Mouse (Mus musculus): ENCODE results near the gene Gm10518. TPM values are rescaled to one million over a fixed set of nuclear protein-coding genes. Genes with fewer than 3 reads are reported as not detected.
A peak's percentile ranks its signal among the peaks of the same experiment; 100 is the strongest.
"Not testable (repeated sequence)": the region's sequence is repeated elsewhere in the genome, so short reads cannot be mapped to it uniquely, and the experiment has no call there.

Gm10518 gene
- polyA plus RNA-seq, 1 experiment from 2014 or later, result 0.21 TPM

DNA sequence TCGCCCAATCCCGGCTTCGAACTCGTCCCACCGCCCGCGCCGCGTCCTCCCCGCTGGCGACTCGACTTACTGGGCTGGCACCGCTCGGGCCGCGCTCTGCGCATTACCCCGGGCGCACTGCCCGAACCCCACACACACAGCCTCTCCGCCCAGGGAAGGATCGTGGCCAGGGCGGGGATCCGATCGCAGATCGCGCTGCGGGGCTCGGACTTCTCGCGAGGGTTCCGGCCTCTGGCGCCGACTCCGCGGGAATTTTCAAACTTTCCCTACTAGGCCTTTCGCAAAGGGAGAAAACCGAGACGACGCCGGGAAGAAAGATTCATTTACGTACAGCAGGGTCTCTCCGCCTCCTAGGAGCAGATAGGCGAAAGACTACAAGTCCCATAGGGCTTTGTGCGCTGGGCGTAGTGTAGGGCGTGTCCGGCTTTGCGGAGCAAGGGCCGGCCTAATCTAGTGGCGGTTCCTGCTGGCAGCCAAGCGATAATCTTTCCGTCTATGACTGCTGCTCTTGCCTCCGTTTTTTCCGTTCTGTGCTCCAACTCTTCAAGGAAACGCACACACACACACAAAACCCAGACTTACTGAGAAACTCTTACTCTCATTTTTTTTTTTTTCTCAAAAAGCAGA is 450 bp downstream of the Gm10518 start, which contains the start of gene Ahctf1:
Gene Ahctf1, minus strand, starts transcription at position 168 of the 627 bp plus-strand sequence.
- Histone ChIP-seq H3K4me2 (ENCODE audit: low read depth, low read length) (peak within 1 kb of the TSS; percentile 62), H3K4me1 (ENCODE audit: control insufficient read depth, insufficient read depth, low read length) (peaks cover 8% of the 10 kb centered on the region), H3K27ac (ENCODE audit: low read depth, low read length) (peak within 1 kb of the TSS; percentile 93), H3K27me3 (ENCODE audit: control insufficient read depth, insufficient read depth, low read length) (no peaks in the 10 kb centered on the region), H3K4me3 (ENCODE audit: low read depth, low read length) (peak within 1 kb of the TSS; percentile 96), H3K36me3 (ENCODE audit: control insufficient read depth, insufficient read depth, low read length) (no peaks in the 10 kb centered on the region), H3K9me3 (ENCODE audit: control insufficient read depth, low read length) (no peaks in the 10 kb centered on the region), H3K9ac (replicated peaks; ENCODE audit: low read depth, low read length) (peak within 1 kb of the TSS; percentile 93)
- ATAC-seq (ENCODE audit: low read depth), result peak; percentile 99
- under 1% methylated on average over 47 of the region's 56 CpGs for WGBS

DNA sequence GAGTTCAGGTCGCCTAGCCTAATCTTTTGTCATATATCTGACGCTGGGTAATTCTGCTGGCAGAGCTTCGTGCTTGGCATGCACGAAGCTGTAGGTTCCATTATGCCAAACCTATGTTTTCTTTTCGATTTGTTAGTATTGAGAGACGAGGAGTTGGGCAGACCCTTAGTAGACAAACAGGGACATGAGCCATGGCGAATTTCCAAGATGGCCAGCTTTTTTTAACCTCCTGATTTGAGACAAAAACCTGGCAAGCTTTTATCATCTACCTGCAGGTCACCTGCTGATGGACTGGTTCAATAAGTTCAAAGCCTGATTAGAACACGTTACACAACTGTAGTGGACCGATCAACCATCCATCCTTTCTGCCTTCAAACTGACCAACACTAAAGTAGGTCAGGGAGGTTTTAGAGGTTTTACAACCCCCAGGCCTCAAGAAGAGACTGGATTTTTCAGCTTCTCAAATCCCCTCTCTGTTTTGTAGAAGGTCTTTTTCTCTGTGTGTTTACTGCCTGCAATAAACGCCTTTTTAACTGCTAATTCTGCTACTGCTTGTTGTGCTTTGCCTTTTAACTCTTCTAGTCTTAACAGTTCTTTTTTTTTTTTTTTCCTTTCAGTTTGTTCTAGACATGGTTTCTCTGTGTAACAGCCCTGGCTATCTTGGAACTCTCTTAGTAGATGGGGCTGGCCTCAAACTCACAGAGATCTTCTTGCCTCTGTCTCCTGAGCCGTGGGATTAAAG is 1.1 kb downstream of the Gm10518 start:
- no peak for ATAC-seq (ENCODE audit: low read depth)
- Histone ChIP-seq H3K27ac (ENCODE audit: low read depth, low read length) (peak overlapping the region; percentile 93), H3K4me1 (ENCODE audit: control insufficient read depth, insufficient read depth, low read length) (peaks cover 8% of the 10 kb centered on the region), H3K9me3 (ENCODE audit: control insufficient read depth, low read length) (no peaks in the 10 kb centered on the region), H3K4me2 (ENCODE audit: low read depth, low read length) (peak overlapping the region; percentile 62), H3K4me3 (ENCODE audit: low read depth, low read length) (peak overlapping the region; percentile 96), H3K36me3 (ENCODE audit: control insufficient read depth, insufficient read depth, low read length) (no peaks in the 10 kb centered on the region), H3K9ac (replicated peaks; ENCODE audit: low read depth, low read length) (peak overlapping the region; percentile 43; the same call in 1 of the 2 replicates), H3K27me3 (ENCODE audit: control insufficient read depth, insufficient read depth, low read length) (no peaks in the 10 kb centered on the region)
- WGBS, result 20% methylated on average over 11 of the region's 11 CpGs

DNA sequence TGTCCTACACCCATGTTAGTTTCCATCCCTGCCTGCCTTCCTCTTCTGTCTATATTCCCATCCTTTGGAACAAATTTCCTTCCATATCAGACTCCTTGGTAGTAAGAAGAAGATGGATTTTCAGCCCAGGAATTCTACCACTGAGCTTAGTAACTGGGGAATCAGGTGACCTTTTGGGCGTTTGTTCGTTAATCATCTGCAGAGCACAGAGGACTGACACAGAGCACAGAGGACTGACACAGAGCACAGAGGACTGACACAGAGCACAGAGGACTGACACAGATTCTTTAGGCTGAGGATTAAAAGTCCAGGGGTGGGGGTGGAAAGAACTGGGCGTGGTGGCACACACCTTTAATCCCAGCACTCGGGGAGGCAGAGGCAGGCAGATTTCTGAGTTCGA is 2.6 kb downstream of the Gm10518 start:
- no peak overlapping the region for H3K4me3 ChIP-seq (ENCODE audit: low read depth, low read length)
- H3K4me1 ChIP-seq (ENCODE audit: control insufficient read depth, insufficient read depth, low read length), result peaks cover 8% of the 10 kb centered on the region
- H3K27me3 ChIP-seq (ENCODE audit: control insufficient read depth, insufficient read depth, low read length), result no peaks in the 10 kb centered on the region
- H3K36me3 ChIP-seq (ENCODE audit: control insufficient read depth, insufficient read depth, low read length), result no peaks in the 10 kb centered on the region
- no peaks in the 10 kb centered on the region for H3K9me3 ChIP-seq (ENCODE audit: control insufficient read depth, low read length)
- H3K27ac ChIP-seq (ENCODE audit: low read depth, low read length), result no peak overlapping the region
- H3K9ac ChIP-seq (replicated peaks; ENCODE audit: low read depth, low read length), result no peak overlapping the region
- H3K4me2 ChIP-seq (ENCODE audit: low read depth, low read length), result no peak overlapping the region
- no peak for ATAC-seq (ENCODE audit: low read depth)
- WGBS, result 92% methylated on average over 5 of the region's 5 CpGs

DNA sequence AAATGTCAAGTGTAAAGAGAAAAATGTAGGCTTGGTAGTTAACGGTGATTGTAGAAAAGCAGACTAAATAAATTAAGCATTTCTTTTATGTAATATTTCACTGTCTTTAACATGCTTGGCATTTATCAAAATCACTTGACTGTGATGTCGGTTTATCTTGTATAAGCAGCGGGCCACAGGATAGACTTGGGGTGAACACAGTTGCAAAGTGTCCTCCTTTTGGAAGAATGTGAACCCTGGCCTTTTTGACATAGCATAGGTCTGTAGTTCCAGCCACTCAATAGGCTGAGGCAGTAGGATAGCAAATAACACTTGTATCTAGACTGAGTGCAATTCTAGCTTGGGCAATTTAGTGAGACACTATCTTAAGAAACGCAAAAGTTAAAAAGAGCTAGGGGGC is 4.3 kb downstream of the Gm10518 start:
- Histone ChIP-seq H3K27ac (ENCODE audit: low read depth, low read length) (no peak overlapping the region), H3K27me3 (ENCODE audit: control insufficient read depth, insufficient read depth, low read length) (no peaks in the 10 kb centered on the region), H3K4me1 (ENCODE audit: control insufficient read depth, insufficient read depth, low read length) (no peaks in the 10 kb centered on the region; the same call in 1 of the 2 replicates), H3K4me2 (ENCODE audit: low read depth, low read length) (no peak overlapping the region), H3K9me3 (ENCODE audit: control insufficient read depth, low read length) (no peaks in the 10 kb centered on the region), H3K4me3 (ENCODE audit: low read depth, low read length) (no peak overlapping the region), H3K9ac (replicated peaks; ENCODE audit: low read depth, low read length) (no peak overlapping the region), H3K36me3 (ENCODE audit: control insufficient read depth, insufficient read depth, low read length) (no peaks in the 10 kb centered on the region)
- WGBS, result 87% methylated on average over 4 of the region's 4 CpGs
- ATAC-seq (ENCODE audit: low read depth), result no peak

DNA sequence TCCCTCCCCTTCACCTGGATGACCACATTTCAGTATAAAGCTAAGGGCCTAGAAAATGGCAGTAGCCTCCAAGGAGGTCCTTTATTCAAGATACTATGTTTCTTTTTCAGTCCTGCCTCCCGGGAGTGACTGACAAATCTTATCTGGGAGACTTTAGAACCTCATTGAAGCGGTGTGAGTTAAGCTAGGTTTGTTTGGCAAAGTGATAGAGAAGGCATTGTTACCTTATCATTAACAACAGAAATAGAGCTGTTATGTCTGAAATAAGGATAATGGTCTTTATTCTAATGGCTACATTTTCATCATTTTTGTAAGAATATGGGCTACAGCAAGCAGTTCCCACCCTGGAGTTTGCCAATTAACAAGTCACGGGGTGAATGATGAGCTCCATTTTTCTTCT is 5.1 kb downstream of the Gm10518 start:
- 91% methylated on average over 3 of the region's 3 CpGs for WGBS
- H3K36me3 ChIP-seq (ENCODE audit: control insufficient read depth, insufficient read depth, low read length), result no peaks in the 10 kb centered on the region
- no peak for ATAC-seq (ENCODE audit: low read depth)
- no peaks in the 10 kb centered on the region for H3K4me1 ChIP-seq (ENCODE audit: control insufficient read depth, insufficient read depth, low read length)
- no peaks in the 10 kb centered on the region for H3K9me3 ChIP-seq (ENCODE audit: control insufficient read depth, low read length)
- H3K9ac ChIP-seq (replicated peaks; ENCODE audit: low read depth, low read length), result no peak overlapping the region
- no peak overlapping the region for H3K4me3 ChIP-seq (ENCODE audit: low read depth, low read length)
- no peaks in the 10 kb centered on the region for H3K27me3 ChIP-seq (ENCODE audit: control insufficient read depth, insufficient read depth, low read length)
- H3K4me2 ChIP-seq (ENCODE audit: low read depth, low read length), result no peak overlapping the region
- H3K27ac ChIP-seq (ENCODE audit: low read depth, low read length), result no peak overlapping the region

DNA sequence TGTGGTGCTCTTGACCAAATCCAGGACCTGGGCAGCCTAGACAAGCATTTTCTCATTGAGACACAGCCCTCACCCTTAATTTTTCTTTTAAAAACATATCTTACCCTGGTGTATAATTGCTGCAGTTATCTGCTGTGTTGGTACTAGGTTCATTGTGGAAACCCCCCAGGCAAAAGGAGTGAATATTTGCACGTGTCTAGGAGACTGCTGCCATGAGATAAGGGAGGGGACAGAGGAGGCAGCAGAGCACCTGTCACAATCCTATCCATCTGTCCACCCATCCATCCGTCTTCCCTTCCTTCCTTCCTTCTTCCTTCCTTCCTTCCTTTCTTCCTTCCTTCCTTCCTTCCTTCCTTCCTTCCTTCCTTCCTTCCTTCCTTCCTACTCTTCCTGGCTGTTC is 10.2 kb downstream of the Gm10518 start:
- no peaks in the 10 kb centered on the region for H3K27me3 ChIP-seq (ENCODE audit: control insufficient read depth, insufficient read depth, low read length)
- no peak overlapping the region for H3K4me2 ChIP-seq (ENCODE audit: low read depth, low read length)
- H3K36me3 ChIP-seq (ENCODE audit: control insufficient read depth, insufficient read depth, low read length), result no peaks in the 10 kb centered on the region
- H3K9me3 ChIP-seq (ENCODE audit: control insufficient read depth, low read length), result no peaks in the 10 kb centered on the region
- H3K27ac ChIP-seq (ENCODE audit: low read depth, low read length), result no peak overlapping the region
- H3K9ac ChIP-seq (replicated peaks; ENCODE audit: low read depth, low read length), result no peak overlapping the region
- H3K4me1 ChIP-seq (ENCODE audit: control insufficient read depth, insufficient read depth, low read length), result no peaks in the 10 kb centered on the region
- 63% methylated on average over 2 of the region's 2 CpGs for WGBS
- ATAC-seq (ENCODE audit: low read depth), result no peak
- no peak overlapping the region for H3K4me3 ChIP-seq (ENCODE audit: low read depth, low read length)

DNA sequence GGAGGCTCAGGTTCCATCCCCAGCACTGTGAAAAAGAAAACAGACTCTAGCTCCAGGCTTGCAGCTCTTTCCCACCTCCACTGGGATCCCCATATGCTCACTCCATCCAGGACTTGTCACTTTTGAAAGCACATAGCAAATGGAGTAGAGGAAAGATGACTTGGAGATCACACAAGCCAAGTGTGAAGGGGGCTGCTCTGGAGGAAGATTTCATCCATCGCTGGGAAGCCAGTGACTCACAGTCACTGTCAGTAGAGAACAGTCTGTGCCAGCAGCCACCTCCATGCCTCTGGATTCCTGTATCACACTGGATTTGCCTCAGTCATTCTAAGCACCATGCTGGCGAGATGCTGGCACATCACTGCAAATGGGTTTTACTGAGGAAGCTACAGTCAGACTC is 11.4 kb downstream of the Gm10518 start:
- 80% methylated on average over 2 of the region's 2 CpGs for WGBS
- H3K27me3 ChIP-seq (ENCODE audit: control insufficient read depth, insufficient read depth, low read length), result no peaks in the 10 kb centered on the region
- no peaks in the 10 kb centered on the region for H3K4me1 ChIP-seq (ENCODE audit: control insufficient read depth, insufficient read depth, low read length)
- no peak overlapping the region for H3K9ac ChIP-seq (replicated peaks; ENCODE audit: low read depth, low read length)
- no peak overlapping the region for H3K4me2 ChIP-seq (ENCODE audit: low read depth, low read length)
- no peak overlapping the region for H3K4me3 ChIP-seq (ENCODE audit: low read depth, low read length)
- no peak for ATAC-seq (ENCODE audit: low read depth)
- no peaks in the 10 kb centered on the region for H3K9me3 ChIP-seq (ENCODE audit: control insufficient read depth, low read length)
- H3K36me3 ChIP-seq (ENCODE audit: control insufficient read depth, insufficient read depth, low read length), result no peaks in the 10 kb centered on the region
- no peak overlapping the region for H3K27ac ChIP-seq (ENCODE audit: low read depth, low read length)

DNA sequence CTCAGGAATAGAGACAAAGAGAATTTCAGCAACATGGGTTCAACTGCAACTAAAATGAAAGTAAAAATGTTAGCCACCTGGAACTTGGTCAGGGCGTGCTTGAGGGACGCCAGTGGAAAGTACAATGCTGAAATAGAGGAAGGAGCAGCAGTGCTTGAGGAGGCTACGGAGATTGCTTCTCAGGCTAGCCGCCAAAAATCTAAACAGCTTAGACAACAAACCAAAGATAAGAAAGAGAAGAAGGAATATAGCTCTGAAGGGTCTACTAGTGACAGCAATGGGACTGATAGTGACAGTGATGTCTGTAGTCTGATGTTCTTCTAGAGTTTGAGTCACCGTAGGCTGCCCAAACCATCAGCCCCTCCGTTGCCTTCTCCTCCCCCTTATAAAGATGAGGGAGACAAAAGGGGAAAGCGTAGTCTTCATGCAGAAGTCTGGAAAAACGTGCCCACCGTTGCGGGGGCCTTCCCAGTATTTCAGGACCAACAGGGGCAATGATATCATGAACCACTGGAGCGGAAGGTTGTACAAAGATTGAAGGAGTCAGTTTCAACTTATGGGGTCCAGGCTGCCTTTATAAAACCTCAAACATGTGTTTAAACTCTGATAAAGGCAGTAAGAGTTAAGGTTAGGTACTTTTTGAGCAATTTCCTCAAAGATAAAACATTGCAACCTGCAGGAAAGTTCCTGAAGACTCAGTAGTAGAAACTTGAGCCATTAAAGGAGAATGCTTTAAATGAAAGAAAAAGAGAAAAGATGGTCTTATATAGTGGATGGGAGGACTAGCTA is 15.5 kb downstream of the Gm10518 start:
- not testable (repeated sequence) for H3K4me3 ChIP-seq (ENCODE audit: low read depth, low read length); H3K9ac ChIP-seq (replicated peaks; ENCODE audit: low read depth, low read length); H3K27me3 ChIP-seq (ENCODE audit: control insufficient read depth, insufficient read depth, low read length); H3K9me3 ChIP-seq (ENCODE audit: control insufficient read depth, low read length); ATAC-seq (ENCODE audit: low read depth); H3K36me3 ChIP-seq (ENCODE audit: control insufficient read depth, insufficient read depth, low read length); H3K4me1 ChIP-seq (ENCODE audit: control insufficient read depth, insufficient read depth, low read length); H3K27ac ChIP-seq (ENCODE audit: low read depth, low read length); H3K4me2 ChIP-seq (ENCODE audit: low read depth, low read length)
- 95% methylated on average over 11 of the region's 11 CpGs for WGBS

DNA sequence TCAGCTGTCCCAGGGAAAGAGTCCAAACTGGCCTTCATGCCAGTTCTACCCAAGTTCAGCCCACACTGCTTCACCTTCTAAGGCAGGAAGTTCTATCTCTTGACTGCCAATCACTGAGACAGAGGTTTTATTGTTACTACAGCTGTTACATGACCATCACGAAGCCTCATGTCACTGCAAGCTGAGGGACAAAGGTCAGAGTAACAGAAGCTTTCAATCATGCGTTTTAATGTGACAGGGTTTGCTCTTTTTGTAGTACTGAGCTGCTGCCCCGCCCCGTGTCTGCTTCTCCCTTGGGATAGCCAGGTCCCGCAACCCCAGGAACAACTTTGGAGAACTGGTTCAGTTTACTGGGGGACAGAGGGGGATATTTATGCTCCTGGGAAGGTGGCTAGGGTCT is 21.4 kb downstream of the Gm10518 start:
- Histone ChIP-seq H3K9ac (replicated peaks; ENCODE audit: low read depth, low read length) (no peak overlapping the region), H3K27me3 (ENCODE audit: control insufficient read depth, insufficient read depth, low read length) (no peaks in the 10 kb centered on the region), H3K27ac (ENCODE audit: low read depth, low read length) (no peak overlapping the region), H3K36me3 (ENCODE audit: control insufficient read depth, insufficient read depth, low read length) (no peaks in the 10 kb centered on the region), H3K4me2 (ENCODE audit: low read depth, low read length) (no peak overlapping the region), H3K4me1 (ENCODE audit: control insufficient read depth, insufficient read depth, low read length) (no peaks in the 10 kb centered on the region), H3K9me3 (ENCODE audit: control insufficient read depth, low read length) (no peaks in the 10 kb centered on the region), H3K4me3 (ENCODE audit: low read depth, low read length) (no peak overlapping the region)
- WGBS, result 73% methylated on average over 5 of the region's 5 CpGs
- no peak for ATAC-seq (ENCODE audit: low read depth)

Measured in neural tube, embryonic 14.5 days (tissue).